Mouse (Mus musculus): Measurements from ENCODE around the gene Tnfrsf17.
"Not testable (repeated sequence)": the region's sequence is repeated elsewhere in the genome, so short reads cannot be mapped to it uniquely, and the experiment has no call there.

Tnfrsf17 gene

DNA sequence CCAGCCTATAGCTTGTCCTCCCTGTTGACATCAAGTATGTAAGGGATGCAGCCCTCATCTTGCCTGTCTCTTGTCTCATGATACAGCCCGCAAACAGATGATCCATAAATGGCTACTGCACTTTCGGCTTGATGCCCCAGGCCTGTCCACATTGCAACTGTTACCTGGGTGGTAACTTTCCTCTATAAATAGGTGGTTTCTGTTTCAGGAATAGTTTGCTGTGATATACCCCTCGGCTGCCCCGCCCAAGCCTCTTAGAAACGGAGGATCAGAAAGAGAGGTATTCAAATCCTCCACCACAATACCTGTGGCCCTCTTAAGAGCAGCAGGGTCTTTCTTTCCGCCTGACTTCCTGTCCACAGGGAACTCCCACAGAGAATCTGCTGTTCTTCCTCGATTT, at the start of gene Tnfrsf17:
Tnfrsf17 (plus strand) TSS at position 301 of the 400 bp plus-strand sequence.
- no peak for DNase-seq (ENCODE audit: low spot score in 2 of 2)

DNA sequence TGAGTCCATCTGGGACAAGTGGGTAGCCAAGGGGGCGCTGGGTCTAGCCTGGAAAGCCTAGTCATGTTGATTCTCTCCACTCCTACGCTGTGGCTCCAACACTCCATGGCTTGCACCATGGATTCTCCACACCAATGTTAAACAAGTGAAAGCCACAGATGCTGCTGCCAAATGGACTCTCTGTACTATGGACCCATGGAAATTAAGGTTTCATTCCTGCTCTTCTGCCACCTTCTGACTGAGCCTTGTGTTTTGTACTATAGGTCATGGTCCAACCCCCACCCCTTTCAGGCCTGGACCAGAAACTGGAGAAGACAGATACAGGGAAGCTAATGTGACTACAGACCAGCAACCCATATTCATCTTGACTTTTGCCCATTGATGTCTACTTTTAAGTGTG, 47.1 kb upstream of the Tnfrsf17 start:
- no peak for DNase-seq (ENCODE audit: low spot score in 2 of 2)

DNA sequence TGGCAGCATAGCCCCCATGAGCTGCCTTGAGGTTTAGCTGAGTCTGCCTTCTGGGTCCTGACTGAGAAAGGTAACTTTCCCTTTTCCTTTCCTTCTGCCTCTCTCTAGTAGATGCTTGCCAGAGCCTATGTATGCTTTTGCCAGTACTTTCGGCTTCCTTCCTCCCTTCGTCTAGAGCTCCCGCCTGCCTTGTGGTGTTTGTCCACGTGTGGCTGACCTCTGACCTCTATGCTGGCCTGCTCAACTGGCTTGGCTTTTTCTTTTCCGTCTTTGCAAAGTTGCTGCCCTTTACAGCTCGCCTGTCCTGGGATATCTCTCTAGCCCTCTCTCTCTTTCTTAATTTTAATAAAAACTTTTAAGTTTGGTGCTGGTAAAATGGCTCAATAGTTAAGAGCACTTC, 43.8 kb upstream of the Tnfrsf17 start:
- no peak for DNase-seq (ENCODE audit: low spot score in 2 of 2)

DNA sequence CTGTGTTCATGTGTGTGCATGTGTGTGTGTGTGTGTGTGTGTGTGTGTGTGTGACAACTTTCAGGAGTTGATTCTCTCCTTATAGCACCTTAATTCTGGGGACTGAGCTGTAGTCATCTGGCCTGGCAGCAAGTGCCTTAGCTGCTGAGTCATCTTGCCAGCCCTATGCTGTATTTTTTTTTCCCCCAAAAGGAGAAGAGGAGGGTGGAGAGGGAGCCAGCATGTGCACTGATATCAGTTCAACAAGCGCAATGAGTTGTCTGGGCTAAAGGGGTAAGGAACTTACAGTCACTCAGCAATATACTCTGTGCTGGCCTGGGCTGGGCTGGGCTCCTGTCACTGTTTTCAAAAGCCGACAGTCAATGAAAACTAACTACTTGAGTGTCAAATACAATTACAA, 43.0 kb upstream of the Tnfrsf17 start:
- no peak for DNase-seq (ENCODE audit: low spot score in 2 of 2)

DNA sequence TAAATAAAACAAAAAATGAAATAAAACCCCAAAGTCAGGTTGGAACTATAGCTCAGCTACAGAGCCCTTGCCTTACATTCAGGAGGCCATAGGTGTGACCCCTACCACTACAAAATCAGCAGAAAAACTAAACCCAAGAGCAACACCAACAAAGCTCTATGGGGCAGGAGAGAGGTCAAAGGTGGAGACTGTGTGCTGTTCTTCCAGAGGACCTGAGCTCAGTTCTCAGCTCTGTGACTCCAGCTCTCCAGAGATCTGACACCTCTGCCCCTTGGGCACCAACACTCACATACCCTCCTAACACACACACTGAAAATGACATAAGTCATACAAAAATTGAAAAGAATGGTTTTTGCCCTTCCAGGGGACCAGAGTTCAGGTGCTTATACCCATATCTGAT, 42.5 kb upstream of the Tnfrsf17 start:
- DNase-seq (ENCODE audit: low spot score in 2 of 2), result no peak

DNA sequence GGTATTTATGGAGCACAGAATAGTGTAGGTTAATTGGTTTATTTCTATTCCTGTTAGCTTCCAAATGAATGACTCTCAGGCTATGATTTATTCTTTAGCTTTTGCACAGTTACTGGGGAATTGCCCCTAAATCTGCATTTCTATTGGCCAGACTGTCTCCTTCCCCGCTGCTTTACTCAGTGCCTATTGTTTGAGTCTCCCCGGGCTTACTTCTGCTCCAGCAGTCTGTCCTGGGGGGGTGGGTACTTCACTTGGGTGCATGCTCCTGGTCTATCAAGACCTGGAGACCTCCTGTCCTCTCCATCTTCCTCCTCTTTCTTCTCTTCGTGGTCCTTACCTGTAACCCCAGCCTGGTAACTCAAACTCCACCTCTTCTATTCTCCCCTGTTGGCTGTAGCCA, 36.7 kb upstream of the Tnfrsf17 start:
- no peak for DNase-seq (ENCODE audit: low spot score in 2 of 2)

DNA sequence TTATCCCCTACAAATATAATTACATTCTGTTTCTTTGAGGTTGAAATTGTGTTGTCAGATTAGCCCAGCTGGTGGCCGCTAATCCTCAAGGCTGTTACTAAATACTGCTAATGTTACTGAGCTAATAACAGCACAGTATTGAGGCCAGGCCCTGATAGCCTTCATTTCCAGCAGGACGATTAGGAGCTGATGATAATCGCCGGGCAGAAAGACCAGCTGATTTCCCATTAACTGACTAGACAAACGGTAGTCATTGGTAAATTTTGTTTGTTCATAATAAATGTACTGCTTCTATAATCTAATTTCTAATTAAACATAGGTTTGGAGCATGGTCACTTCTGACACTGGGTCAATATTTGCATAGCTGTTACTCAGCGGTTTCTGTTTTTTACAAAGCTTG, 34.8 kb upstream of the Tnfrsf17 start:
- no peak for DNase-seq (ENCODE audit: low spot score in 2 of 2)

DNA sequence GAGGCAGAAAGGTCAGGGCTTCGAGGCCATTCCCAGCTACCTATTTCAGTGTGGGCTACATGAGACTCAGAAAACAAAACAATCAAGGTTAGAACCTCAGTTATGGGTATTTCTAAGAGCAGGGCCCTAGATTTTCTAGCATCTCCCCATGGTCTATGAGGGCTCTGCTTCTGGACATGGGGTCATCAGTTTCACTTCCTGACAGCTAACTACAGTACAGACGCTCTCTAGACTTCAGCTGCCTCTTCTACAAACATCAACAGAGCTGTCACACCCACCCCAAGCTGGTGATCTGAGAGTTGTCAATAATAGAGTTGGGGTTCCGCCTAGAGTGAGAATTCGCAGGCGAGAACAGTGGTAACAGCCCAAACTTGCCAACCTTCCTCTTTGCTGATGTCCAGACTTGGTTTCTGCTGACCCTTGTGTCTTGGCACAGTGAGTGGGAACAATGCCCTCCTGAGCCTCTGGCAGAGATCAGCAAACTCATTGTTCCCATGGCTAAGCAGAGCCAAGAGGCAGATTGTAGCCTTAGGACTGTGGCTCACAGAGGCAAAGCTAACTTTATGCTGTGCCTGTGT, 30.9 kb upstream of the Tnfrsf17 start:
- peak; percentile 33 to 35 for DNase-seq (ENCODE audit: low spot score in 2 of 2)

DNA sequence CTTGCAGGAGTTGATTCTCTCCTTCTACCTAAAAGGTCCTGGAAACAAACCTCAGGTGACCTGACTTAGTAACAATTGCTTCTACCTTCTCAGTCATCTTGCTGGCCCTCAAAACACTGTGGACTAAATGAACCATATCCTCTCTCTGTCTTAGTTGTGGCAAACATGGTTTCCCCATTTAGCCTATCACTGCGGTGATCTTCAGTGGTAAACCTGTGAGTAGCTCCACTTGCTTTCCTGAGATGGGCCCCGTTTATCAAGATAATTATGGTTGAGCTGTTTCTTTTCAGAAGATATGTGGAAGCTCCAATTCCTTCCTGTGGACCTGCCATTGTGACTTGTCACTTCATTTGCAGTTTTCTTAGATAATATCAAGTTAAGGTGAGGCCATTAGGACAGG, 28.7 kb upstream of the Tnfrsf17 start:
- no peak for DNase-seq (ENCODE audit: low spot score in 2 of 2)

DNA sequence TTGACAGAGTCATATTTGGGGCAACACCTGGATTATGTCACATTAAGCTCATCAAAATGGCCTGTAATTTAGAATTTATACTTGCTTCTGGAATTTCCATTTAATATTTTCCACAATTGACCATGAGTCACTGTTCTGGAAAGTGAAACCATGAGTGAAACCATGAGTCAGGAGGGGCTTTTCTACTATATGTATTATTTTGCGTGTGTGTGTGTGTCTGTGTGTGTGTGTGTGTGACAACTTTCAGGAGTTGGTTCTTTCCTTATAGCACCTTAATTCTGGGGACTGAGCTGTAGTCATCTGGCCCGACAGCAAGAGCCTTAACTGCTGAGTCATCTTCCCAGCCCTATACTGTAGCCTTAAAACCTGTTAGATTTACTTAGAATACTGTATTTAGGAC, 27.7 kb upstream of the Tnfrsf17 start:
- no peak for DNase-seq (ENCODE audit: low spot score in 2 of 2)

DNA sequence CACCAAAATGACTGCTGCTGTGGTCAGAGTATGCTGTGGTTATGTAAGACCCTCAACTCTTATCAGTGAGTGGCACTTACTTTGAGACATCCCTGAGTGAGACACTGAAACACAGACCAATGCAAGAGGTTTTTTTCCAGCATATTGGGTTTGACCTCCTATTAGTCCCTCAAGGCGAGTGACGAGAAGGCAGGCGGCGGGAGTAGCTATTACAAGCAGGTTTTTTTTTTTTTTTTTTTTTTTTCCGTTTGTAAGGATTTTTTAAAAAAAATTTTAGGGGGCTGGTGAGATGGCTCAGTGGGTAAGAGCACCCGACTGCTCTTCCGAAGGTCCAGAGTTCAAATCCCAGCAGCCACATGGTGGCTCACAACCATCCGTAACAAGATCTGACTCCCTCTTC, 24.7 kb upstream of the Tnfrsf17 start:
- not testable (repeated sequence) for DNase-seq (ENCODE audit: low spot score in 2 of 2)

DNA sequence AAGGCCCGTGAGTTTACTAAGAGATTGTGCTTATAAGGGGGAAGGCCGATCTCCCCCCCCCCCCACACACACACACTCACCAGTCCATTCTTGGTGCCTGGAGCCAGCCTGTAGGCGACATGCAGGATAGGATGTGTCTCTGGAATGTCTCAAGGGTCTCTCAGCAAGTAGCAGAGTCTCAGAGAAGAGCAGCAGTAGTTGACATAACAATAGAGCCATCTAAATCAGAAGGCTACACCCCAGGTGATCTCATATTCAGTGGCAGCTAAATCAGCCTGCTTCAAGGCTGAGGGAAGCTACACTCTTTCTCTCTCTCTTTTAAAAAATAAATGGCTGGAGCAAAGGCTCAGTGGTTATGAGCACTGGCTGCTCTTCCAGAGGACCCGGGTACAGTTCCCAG, 18.0 kb upstream of the Tnfrsf17 start:
- DNase-seq (ENCODE audit: low spot score in 2 of 2), result not testable (repeated sequence)

DNA sequence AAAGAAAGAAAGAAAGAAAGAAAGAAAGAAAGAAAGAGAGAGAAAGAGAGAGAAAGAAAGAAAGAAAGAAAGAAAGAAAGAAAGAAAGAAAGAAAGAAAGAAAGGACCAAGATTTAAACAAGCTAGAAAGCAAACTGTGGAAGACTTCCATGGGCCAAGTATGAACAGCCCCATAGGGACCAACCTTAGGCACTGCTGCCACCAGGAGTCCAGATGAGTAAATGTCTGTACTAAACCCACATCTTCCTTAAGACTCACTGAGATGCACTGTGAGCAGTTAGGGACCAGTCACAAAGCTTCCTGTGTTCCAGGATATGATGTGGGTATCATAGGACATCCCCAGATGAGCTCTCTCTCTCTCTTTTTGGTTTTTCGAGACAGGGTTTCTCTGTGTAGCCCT, 15.9 kb upstream of the Tnfrsf17 start:
- DNase-seq (ENCODE audit: low spot score in 2 of 2), result not testable (repeated sequence)

DNA sequence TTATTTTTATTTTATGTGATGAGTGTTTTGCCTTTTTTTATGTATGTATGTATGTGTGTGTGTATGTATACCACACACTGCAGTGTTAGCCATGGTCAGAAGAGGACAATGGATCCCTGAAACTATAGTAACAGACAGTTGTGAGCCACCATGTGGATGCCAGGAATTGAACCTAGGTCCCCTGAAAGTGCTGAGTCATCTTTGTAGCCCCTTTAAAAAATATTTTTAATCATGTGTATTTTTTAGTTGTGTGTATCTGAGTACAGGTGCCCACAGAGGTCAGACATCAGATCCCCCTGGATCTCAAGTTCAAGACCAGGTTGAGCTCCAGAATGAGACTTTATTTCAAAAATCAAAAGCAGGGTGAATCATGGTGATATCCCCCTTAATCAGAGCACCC, 9.9 kb upstream of the Tnfrsf17 start:
- DNase-seq (ENCODE audit: low spot score in 2 of 2), result no peak

DNA sequence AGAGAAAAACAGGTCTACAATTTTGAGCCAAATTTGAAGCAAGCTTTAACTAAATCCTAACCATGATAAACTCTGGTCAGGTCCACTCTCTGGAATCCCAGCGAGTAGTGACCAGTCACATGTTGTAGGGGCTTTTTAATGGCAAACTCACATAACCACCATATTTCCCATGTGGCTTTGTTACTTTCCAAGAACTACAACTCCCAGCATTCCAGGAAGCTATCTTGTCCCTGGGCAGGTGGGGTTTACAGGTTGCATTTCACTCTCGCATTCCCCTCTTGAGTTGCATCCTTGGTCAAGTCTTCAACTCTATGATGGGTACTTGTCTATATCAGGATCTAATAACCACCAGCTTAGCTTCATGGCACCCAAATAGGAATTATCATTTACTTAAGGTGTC, 8.1 kb upstream of the Tnfrsf17 start:
- no peak for DNase-seq (ENCODE audit: low spot score in 2 of 2)

DNA sequence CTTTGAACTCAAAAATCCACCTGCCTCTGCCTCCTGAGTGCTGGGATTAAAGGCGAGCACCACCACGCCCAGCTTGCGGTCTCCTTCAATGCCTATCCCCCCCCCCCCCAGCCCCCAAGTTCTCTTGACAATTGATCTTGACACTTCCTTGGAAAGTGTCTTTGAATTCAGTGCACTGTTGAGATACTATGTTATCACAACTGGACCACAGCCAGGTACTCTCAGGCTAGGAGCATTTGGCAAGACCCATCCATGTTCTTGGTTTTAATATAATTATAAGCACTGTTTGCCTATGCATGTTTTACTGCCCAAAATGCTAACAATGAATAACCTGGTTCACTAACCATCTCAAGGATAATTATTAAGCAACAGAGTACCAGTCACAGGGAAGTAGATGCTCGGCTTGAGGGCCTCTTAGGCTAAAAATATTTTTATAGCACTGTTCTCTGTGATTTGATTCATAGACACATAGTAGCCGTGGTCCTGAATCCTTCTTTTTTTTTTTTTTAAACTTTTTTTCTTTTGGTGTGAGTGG, 2.2 kb downstream of the Tnfrsf17 start:
- no peak for DNase-seq (ENCODE audit: low spot score in 2 of 2)

DNA sequence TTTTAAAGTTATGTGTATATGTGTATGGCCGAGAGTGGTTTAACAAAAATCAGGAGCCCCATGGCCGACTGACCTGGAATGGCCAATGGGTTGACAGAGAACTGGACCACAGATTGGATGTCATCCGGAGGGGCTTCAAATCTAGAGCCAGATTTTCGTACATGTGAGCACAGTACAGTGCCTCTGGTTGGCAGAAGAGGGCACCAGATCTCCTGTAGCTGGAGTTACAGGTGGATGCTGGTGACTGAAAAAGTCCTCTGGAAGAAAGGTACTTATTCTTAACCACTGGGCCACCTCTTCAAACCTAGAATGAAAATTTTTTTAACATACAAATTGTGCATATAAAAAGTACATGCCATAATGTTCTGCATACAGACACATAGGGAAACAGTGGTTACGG, 3.1 kb downstream of the Tnfrsf17 start:
- DNase-seq (ENCODE audit: low spot score in 2 of 2), result no peak

DNA sequence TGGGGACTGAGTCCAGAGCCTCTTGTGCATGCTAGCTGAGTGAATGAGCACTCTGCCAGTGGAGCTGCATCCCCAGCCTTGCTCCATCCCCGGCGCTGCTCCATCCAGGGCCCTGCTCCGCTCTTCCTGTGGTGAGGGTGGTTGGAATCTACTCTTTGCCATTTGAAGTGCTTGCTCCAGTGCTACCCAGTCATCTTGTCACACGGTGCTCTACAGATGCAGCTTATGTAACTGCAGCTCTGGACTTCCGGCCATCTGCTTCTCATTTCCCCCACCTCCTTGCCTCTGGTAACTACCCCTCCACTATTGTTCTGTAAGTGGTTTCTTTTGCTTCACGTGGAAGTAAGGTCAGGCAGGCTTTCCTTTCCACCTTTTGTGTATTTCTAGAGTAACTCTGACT, 3.7 kb downstream of the Tnfrsf17 start:
- DNase-seq (ENCODE audit: low spot score in 2 of 2), result no peak

DNA sequence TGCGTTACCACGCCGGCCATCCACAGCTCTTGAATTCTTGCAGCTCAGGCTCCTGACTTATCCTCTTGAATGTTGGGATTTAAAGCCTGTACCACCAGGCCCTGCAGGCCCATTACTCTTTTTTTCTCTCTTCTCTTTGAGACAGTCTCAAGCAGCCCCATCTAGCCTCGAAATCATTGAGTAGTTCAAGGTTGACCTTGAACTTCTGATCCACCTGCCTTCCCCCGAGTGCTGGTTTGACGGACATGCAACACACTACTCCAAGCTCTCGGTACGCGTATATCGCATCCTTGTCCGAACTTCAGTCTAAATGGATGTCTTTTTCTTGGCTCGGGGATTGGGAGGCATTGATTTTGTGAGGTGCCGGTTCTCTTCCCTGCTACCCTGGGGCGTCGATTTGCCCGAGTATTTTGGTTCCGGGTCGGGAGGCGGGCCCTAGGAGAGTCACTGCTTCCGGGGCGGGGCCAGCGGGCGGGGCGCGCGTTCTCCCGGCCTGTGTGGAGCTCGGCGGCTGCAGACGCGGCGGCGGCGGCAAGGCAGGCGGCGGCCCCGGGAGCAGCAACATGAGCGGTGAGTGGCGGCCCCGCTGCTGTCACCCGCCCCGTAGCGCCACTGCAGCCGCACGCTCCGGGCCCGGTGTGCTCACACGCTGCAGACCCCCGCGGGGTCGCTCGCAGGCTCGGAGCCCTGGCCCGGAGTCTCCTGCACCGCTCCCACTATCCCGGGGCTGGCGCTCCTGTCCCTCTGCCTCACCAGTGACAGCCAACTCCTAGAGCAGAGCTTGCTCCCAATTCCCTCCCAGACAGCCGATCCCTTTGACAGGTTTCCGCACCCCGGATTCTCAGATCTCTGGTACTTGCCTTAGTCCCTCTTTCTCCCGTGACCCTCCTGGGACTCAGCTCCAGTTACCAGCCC, 9.1 kb downstream of the Tnfrsf17 start, which contains the start of gene Snx29:
Snx29 (plus strand) TSS at position 500 of the 915 bp plus-strand sequence.
- DNase-seq (ENCODE audit: low spot score in 2 of 2), result peak; percentile 84 to 97

DNA sequence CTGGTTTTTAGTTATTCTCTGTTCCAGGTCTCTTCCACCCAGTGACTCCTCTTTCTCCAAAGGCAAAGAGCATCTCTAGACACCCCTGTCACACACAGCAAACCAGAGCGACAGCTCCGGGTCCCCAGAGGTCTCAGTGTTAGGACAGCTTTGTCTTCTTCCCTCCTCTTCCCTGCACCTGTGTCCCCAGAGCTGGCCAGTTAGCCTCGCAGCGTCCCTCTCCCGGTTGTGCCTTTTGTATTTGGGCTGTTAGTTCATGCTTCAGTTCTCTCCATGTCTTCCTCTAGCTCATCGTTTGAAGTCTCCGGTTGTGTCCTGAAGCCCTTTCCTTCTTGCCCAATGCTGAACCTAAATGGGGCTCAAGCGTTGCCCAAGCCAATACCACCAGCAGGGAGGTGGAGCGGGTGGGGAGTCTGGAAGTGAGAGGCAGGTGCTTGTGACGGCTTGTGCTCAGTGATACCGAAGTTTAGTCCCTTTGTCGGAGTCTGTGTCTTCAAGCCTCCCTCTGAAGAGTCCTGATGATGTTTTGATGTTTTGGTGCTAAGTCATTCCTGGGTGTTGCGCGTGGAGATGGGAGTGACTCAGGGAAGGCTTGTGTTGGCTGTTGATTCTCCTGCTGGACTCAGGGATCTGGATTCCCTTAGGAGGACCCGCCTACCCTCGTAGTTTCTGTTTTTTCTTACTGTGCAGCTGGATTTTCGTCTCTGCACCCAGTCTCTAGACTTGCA, 9.9 kb downstream of the Tnfrsf17 start:
- no peak for DNase-seq (ENCODE audit: low spot score in 2 of 2)

DNA sequence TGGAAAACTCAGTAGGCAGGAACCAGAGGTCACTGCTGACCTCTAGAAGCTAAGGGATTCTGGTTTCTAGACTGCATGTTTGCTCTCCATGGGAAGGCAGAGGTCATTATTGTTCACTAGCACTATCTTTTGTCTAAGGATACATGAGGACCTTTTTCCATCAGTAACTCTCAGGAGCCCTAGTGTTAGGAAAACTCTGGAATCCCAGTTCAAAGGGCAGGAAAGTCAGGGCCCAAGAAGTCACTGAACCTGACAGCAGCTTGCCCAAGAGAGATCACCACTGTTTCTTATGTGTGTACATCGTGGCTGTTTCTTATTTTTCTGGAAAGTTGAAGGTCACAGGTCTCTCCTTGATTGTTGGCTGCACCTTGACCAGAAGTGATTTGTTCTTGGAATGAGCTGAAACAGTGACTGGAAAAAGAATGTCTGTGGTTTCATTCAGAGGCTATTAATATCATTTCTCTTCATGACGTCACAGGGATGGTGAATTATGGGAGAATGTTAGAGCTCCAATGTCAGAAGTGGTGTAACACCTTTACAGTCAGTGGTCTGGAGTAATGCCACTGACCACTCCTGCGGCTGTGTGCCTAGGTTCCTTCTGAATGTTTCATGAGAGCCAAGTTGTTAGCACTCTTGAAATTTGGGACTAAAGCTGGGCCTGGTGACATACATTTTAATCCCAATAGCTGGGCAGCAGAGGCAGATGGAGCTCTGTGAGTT, 16.6 kb downstream of the Tnfrsf17 start:
- no peak for DNase-seq (ENCODE audit: low spot score in 2 of 2)

DNA sequence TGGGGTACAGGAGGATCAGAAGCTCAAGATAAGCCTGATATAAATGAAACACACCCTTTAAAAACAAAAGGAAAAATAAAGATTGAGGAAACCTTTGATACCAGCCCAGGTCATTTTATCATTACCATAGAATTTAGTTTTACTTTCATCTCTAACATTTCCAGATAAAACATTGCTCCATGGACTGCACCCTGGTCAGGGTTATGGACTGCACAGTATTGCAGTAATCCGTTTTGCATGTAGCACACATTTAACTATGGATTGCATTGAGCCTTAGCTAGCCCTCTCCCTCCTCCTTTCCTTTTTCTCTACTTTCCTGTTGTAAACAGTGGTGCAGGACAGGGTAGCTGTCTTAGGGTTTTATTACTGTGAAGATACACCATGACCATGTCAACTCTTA, 17.4 kb downstream of the Tnfrsf17 start:
- no peak for DNase-seq (ENCODE audit: low spot score in 2 of 2)
